Mouse (Mus musculus) right cerebral cortex, postnatal 14 days (tissue): ENCODE measurements around the gene Ipmk.

Source experiments
- DNase-seq: peaks from one replicate; pipeline ENCODE4 v3.0.0; 2022

The Ipmk gene

DNA sequence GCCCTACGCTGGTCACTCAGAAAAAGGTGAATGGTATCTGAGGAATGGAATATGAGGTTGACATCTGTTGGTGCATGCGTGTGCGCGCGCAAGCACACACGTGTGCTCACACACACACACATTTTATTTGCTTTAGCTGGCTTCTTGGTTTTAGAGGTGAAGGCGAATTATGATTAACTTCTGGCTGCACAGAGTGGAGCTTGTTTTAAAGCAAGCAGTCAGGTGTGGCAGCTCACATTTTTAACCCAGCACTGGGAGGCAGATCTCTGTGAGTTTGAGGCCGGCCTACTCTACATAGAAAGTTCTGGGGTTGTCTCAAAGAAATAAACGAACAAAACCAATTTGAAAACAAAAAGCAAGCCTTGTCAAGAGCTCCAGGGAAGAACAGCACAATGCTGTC lies 6.3 kb upstream of the Ipmk start:
- no peak for DNase-seq

DNA sequence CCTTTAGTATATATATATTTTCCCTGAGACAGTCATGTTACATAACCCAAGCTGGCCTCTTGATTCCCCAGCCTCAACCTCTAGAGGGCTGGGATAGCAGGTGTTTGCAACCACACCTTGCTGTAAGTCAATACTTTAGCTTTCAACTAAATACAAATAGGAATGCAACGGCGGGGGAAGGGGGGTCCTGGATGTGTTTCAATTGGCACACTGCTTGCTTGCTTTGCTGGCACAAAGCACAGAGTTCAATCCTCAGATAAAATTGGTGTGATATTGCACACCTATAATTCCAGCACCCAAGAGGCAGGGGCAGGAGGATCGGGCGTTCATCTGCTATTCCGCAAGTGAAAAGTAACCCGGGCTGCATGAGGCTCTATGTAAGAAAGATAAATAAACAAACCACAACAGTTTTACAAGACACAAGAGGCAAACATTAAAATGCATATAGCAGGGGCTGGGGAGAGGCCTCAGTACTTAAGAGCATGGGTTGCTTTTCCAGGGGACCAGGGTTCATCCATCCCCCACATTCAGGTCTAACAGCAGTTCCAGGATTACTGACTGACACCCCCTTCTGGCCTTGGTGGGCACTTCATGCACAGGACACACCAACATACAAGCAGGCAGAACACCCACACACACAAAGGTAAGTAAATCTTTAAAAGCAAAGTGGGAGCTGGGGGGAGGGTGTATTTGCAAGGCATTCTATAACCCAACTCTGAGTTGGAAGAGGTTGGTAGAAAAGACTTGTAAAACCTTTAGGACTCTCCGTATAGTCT lies 5.3 kb upstream of the Ipmk start:
- no peak for DNase-seq

DNA sequence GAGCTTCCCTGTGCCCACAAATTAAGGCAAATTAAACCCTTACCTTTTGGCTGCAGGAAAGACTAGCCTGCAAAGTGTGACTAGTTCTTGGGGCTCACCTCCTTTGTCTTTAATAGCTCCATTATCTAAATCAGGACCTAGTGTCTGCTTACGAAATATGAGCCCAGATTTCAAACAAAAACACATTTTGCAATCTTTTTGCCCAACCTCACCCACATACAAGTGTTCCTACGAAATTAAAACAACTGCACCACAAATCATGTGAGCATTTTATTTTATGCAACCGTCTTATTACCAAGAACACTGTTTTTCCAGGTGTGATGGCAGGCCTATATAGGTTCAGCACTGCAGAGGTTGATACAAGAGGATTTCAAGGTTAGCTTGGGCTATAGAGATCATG lies 4.4 kb upstream of the Ipmk start:
- no peak for DNase-seq

- no peak for DNase-seq
These were observed 3.8 kb upstream of the Ipmk start for GRCm38 (mm10) chr10:71343567-71344265.

DNA sequence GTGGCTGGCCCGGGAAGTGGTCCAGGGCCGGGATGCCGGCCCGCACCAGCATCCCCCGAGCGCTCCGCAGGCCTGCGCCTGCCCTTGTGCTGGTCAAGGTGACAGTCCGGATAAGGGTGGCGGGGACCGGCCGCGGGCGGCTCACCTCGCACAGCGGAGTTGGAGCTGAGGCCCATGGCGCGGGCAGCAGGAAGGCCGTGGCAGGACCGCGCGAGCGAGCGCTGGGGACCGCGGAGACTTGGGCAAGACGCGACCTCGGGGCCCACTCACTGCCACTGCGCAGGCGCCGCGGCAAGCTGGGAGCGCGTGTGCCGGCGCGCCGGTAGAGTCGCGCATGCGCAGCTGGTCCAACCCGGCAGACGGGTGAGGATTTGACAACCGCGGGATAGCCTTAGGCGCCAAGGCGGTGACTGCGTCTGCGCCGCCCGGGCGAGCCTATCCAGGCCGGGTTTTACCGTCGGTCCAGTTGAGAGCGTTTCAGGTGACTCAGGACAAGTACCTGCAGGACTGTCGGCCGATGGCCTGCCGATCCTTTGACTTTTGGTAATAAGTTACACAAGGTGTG lies 2.9 kb upstream of the Ipmk start, which contains the start of gene Cisd1:
TSS of gene Cisd1 (minus strand) at position 376 of the 565 bp plus-strand sequence.
- DNase-seq: peak; percentile 95

DNA sequence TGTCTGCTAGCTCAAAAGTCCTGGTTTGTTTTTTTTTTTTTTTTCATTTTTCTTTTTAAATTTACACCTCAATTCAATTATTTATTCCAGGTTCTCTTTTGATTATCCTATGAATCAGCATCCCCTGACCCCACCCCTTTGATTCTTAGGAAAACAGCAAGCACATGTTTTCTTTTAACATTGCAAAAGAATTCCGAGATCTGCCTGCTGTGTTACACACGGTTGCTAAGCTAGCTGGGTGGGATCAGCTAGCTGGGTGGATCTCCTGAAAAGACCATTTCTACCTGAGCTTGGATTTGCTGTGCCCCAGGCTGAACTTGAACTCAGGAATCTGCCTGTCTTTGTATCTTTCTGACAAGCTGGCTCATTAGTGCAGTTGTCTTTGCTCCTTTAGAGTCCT lies 1.5 kb upstream of the Ipmk start:
- DNase-seq: no peak

- DNase-seq: peak; percentile 71
These were observed 648 bp upstream of the Ipmk start for GRCm38 (mm10) chr10:71346722-71347508.

- peak; percentile 42 for DNase-seq
These were observed 537 bp downstream of the Ipmk start for GRCm38 (mm10) chr10:71347964-71348636.

DNA sequence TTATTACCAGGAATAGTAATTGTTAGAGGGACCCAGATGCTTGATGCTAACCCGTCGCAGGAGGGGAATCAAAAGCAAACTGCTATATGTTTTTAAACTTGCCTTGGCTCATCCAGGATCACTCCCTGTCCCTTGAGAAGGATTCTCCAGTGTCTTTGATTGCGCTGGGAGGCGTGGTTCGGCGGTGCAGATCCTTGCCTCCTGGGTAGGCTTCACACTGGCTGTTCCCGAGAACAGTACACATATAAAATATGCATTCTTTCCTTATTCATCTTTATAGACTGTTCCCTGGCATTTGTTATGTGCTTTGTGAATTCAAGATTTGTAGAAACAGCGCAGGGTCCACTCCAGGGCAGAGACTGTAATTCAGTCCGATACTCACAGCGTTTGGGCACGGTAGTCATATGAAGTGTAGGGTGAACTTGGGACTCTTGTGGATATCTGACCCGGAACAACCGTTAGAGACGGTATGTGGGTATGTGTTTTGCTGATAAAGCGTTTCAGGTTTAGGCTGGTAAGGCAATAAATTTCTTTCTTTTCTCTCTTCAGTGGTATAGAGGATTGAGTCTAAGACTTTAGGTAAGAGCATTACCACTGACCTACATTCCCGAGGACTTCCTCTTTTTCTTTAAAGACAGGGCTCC lies 1.2 kb downstream of the Ipmk start:
- DNase-seq: no peak

GRCm38 (mm10) chr10:71349290-71349689 lies 1.7 kb downstream of the Ipmk start:
- no peak for DNase-seq

DNA sequence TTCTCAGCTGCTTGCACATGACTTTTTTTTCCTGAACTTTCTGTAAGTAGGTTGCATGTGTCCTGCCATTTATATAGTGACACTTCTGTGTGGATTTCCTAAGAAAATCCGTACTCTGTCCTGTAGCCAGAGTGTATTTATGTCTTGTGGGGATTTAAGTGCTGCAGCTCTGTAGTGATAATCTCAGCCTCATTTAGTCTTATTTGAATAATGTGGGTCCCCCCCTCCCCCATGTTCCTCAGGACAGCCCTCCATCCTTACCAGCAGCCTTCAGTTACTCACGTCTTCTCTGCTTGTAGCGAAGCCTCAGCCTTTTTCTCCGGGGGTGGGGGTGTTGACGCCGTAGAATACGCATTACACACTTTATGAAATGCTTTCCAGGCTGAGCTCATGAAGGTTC lies 3.7 kb downstream of the Ipmk start:
- DNase-seq: no peak

- DNase-seq: no peak
These were observed 6.3 kb downstream of the Ipmk start for GRCm38 (mm10) chr10:71353850-71354249.

DNA sequence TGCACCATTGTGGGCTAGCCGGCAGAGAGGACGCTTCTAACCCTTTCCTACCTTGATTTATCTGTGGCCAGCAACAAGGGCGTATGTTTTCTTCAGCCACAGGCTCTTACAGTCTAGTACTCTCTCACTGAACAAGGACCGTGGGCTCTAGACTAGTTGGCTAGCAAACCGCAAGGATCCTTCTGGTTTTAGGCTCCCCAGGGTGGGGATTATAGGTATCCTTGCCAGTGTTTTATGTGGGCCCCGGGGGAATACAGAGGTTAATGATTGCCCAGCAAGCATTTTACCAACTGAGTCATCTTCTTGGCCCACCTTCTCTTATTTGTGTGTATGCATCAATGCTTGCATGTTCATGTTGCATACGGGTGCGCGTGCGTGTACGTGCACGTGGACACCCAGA lies 7.4 kb downstream of the Ipmk start:
- DNase-seq: no peak

DNA sequence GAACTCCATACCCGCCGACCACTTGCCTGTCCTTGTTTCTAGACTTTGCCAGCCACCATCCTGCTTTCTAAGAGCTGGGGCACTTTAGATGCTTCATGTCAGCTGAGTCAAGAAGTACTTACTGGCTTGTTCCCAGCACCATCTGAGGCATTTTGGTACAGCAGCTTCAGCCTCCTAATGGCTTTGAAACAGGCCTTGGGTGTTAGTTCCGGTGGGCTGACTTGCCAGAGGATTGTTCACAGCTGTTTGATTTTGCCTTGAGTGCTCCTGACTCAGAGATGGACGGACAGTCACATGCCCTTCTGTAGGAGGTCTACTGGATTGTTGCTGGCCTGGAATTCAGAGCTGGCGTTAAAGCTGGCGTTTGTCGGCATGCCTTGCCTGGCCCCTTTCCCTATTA lies 13.5 kb downstream of the Ipmk start:
- DNase-seq: no peak

DNA sequence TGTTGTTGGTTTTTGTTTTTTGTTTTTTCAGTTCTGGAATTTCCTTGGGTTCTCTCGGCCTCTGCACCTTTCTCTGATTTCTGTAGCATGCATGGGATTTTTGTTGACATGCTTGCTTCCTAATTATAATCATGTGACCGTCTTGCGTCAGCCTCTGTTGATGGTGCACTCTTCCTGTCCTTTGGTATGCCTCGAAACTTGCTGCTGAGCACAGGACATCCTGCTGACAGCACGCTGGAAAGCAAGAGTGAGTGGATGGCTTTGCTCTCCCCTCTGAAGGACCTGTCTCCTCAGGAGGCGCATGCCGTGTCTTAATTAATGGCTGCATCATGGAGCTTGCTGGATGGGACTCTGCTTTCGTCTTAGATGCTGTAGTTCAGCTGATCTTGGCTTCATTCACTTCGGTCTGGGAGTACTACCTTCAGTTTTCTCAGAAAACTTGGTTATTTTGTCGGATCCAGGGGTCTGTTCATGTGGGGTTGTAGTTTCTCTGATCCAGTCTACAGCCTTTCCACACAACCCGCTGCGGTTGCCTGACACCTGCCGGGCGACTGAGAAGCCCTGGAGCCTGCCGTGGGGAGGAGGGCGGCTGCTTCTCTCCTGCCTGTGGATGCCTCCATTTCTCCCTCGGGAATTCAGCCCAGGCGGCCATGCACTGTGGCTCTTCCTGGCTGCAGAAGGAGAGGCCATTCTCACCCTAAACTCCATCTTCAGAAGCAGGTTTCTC lies 14.4 kb downstream of the Ipmk start:
- no peak for DNase-seq

GRCm38 (mm10) chr10:71363440-71363839 lies 15.9 kb downstream of the Ipmk start:
- DNase-seq: no peak

DNA sequence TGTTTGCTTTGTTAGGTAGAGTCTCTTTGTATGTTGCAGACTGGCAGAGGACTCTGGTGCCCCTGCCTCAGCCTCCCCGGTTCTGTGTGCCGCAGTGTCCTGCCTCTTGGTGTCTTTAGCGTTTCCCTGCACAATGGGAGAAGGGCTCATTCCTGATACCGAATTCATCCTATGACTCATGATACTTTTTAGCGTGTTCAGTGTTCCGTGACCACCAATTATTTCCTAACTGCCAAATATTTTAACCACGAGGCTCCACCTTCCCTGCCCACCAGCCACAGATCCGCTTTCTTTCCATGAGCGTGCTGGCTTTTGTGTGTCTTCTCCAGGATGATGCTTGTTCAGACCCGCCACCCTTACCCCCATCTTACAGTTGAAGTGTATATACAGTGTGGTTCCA lies 16.3 kb downstream of the Ipmk start:
- no peak for DNase-seq

- DNase-seq: peak; percentile 40
These were observed 20.8 kb downstream of the Ipmk start for GRCm38 (mm10) chr10:71368128-71368940.

- no peak for DNase-seq
These were observed 21.9 kb downstream of the Ipmk start for GRCm38 (mm10) chr10:71369466-71369865.

- no peak for DNase-seq
These were observed 24.3 kb downstream of the Ipmk start for GRCm38 (mm10) chr10:71371881-71372280.

DNA sequence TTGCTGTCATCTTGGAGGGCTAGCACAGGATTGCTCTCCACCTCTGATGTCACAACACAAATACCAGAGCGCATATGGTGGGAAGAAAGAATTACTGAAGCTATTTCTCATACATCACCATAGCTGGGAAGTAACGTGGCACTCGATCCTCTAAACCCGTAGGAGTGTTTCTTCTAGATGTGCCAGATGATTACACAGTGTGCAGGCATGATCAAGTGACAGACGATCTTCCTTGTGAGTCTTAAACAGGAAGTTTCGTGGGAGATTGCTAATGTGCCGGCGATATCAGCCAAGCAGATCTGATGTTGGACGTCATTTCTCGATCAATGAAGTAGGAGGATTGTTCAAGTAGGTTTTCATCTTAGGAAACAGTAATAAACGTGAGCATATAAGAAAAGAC lies 26.1 kb downstream of the Ipmk start:
- no peak for DNase-seq
